Mouse (Mus musculus): ENCODE measurements around the gene Olfr589. TPM values are rescaled to one million over a fixed set of nuclear protein-coding genes. Genes with fewer than 3 reads are reported as not detected.

The Olfr589 gene
- polyA plus RNA-seq (2012; rRNA removed; ENCODE audit: low replicate concordance): not detected in 2 replicates

GRCm38 (mm10) chr7:103156256-103156655 is at the start of gene Olfr589:
Gene Olfr589, minus strand, starts transcription at chr7:103156356.

GRCm38 (mm10) chr7:103184503-103184902 is 28.3 kb upstream of the Olfr589 start, which contains the start of gene Olfr592:
Gene Olfr592, plus strand, starts transcription at chr7:103184803.

GRCm38 (mm10) chr7:103178240-103178639 is 22.1 kb upstream of the Olfr589 start, which contains the start of gene Olfr591:
Gene Olfr591, minus strand, starts transcription at chr7:103178340.

GRCm38 (mm10) chr7:103140579-103140978 is 15.6 kb downstream of the Olfr589 start, which contains the start of gene Olfr588-ps1:
Gene Olfr588-ps1, plus strand, starts transcription at chr7:103140879.

GRCm38 (mm10) chr7:103125538-103125937 is 30.6 kb downstream of the Olfr589 start, which contains the start of gene Olfr586:
Gene Olfr586, minus strand, starts transcription at chr7:103125638.

Other genes starting within 250 kb of the Olfr589 start
- not detected in 2 replicates for gene Olfr571, start 238.8 kb downstream of the Olfr589 start, polyA plus RNA-seq (2012; rRNA removed; ENCODE audit: low replicate concordance)
- gene Olfr572, start 231.9 kb downstream of the Olfr589 start, polyA plus RNA-seq (2012; rRNA removed; ENCODE audit: low replicate concordance): not detected in 2 replicates
- gene Olfr573-ps1, start 213.8 kb downstream of the Olfr589 start, polyA plus RNA-seq (2012; rRNA removed; ENCODE audit: low replicate concordance): not detected in 2 replicates
- not detected in 2 replicates for gene Olfr574, start 207.9 kb downstream of the Olfr589 start, polyA plus RNA-seq (2012; rRNA removed; ENCODE audit: low replicate concordance)
- not detected in 2 replicates for gene Olfr575, start 197.6 kb downstream of the Olfr589 start, polyA plus RNA-seq (2012; rRNA removed; ENCODE audit: low replicate concordance)
- gene Olfr576, start 193.7 kb downstream of the Olfr589 start, polyA plus RNA-seq (2012; rRNA removed; ENCODE audit: low replicate concordance): not detected in 2 replicates
- not detected in 2 replicates for gene Olfr577, start 180.4 kb downstream of the Olfr589 start, polyA plus RNA-seq (2012; rRNA removed; ENCODE audit: low replicate concordance)
- not detected in 2 replicates for gene Olfr578, start 167.0 kb downstream of the Olfr589 start, polyA plus RNA-seq (2012; rRNA removed; ENCODE audit: low replicate concordance)
- gene Olfr582, start 118.3 kb downstream of the Olfr589 start, polyA plus RNA-seq (2012; rRNA removed; ENCODE audit: low replicate concordance): not detected in 2 replicates
- not detected in 2 replicates for gene Olfr583, start 105.1 kb downstream of the Olfr589 start, polyA plus RNA-seq (2012; rRNA removed; ENCODE audit: low replicate concordance)
- not detected in 2 replicates for gene Olfr584, start 74.5 kb downstream of the Olfr589 start, polyA plus RNA-seq (2012; rRNA removed; ENCODE audit: low replicate concordance)
- not detected in 2 replicates for gene Olfr585, start 58.6 kb downstream of the Olfr589 start, polyA plus RNA-seq (2012; rRNA removed; ENCODE audit: low replicate concordance)
- not detected in 2 replicates for gene Olfr586, start 30.7 kb downstream of the Olfr589 start, polyA plus RNA-seq (2012; rRNA removed; ENCODE audit: low replicate concordance)
- not detected in 2 replicates for gene Olfr588-ps1, start 15.5 kb downstream of the Olfr589 start, polyA plus RNA-seq (2012; rRNA removed; ENCODE audit: low replicate concordance)
- gene Olfr591, start 22.0 kb upstream of the Olfr589 start, polyA plus RNA-seq (2012; rRNA removed; ENCODE audit: low replicate concordance): not detected in 2 replicates
- gene Olfr592, start 28.4 kb upstream of the Olfr589 start, polyA plus RNA-seq (2012; rRNA removed; ENCODE audit: low replicate concordance): not detected in 2 replicates
- not detected in 2 replicates for gene Olfr593, start 55.5 kb upstream of the Olfr589 start, polyA plus RNA-seq (2012; rRNA removed; ENCODE audit: low replicate concordance)
- gene Olfr594, start 60.6 kb upstream of the Olfr589 start, polyA plus RNA-seq (2012; rRNA removed; ENCODE audit: low replicate concordance): not detected in 2 replicates
- not detected in 2 replicates for gene Usp17ld, start 96.1 kb upstream of the Olfr589 start, polyA plus RNA-seq (2012; rRNA removed; ENCODE audit: low replicate concordance)
- gene Olfr596, start 149.3 kb upstream of the Olfr589 start, polyA plus RNA-seq (2012; rRNA removed; ENCODE audit: low replicate concordance): not detected in 2 replicates
- gene Olfr597, start 160.0 kb upstream of the Olfr589 start, polyA plus RNA-seq (2012; rRNA removed; ENCODE audit: low replicate concordance): not detected in 2 replicates
- not detected in 2 replicates for gene Olfr598, start 167.2 kb upstream of the Olfr589 start, polyA plus RNA-seq (2012; rRNA removed; ENCODE audit: low replicate concordance)
- not detected in 2 replicates for gene Olfr599, start 179.6 kb upstream of the Olfr589 start, polyA plus RNA-seq (2012; rRNA removed; ENCODE audit: low replicate concordance)
- not detected in 2 replicates for gene Olfr600, start 193.3 kb upstream of the Olfr589 start, polyA plus RNA-seq (2012; rRNA removed; ENCODE audit: low replicate concordance)
- not detected in 2 replicates for gene Olfr601, start 206.3 kb upstream of the Olfr589 start, polyA plus RNA-seq (2012; rRNA removed; ENCODE audit: low replicate concordance)
- not detected in 2 replicates for gene Olfr603, start 229.8 kb upstream of the Olfr589 start, polyA plus RNA-seq (2012; rRNA removed; ENCODE audit: low replicate concordance)

Measured in mammary gland, adult 2 months (tissue).